Mouse (Mus musculus) erythroblast, embryonic 14.5 days (primary cell): ENCODE results near the gene Afmid. TPM values are rescaled to one million over a fixed set of nuclear protein-coding genes. Genes with fewer than 3 reads are reported as not detected.
"Not testable (repeated sequence)": the region's sequence is repeated elsewhere in the genome, so short reads cannot be mapped to it uniquely, and the experiment has no call there.

Experiments used
- H3K27me3 ChIP-seq: 2 replicates; pipeline ENCODE4 v1.6.1; 2012; ENCODE audit warnings: inconsistent platforms; ENCODE audit not compliant: control insufficient read depth
- H3K36me3 ChIP-seq: 2 replicates; pipeline ENCODE4 v1.6.1; 2012; ENCODE audit warnings: mild to moderate bottlenecking, inconsistent platforms; ENCODE audit not compliant: control insufficient read depth
- H3K4me1 ChIP-seq: 2 replicates; pipeline ENCODE4 v1.6.1; 2012; ENCODE audit warnings: inconsistent platforms; ENCODE audit not compliant: control insufficient read depth
- H3K4me3 ChIP-seq: replicated peaks from 2 replicates; pipeline ENCODE3; 2012; ENCODE audit warnings: moderate library complexity, mild to moderate bottlenecking, inconsistent platforms
- H3K9me3 ChIP-seq: 2 replicates; pipeline ENCODE4 v1.6.1; 2012; ENCODE audit warnings: low read length, inconsistent platforms, mixed read lengths; ENCODE audit not compliant: control insufficient read depth
- GATA1 ChIP-seq: IDR thresholded peaks from 2 replicates; pipeline ENCODE4 v1.6.1; 2012; ENCODE audit warnings: low read length, inconsistent platforms, mixed read lengths
- TAL1 ChIP-seq: IDR thresholded peaks from 3 replicates; pipeline ENCODE4 v1.6.1; 2012; ENCODE audit warnings: low read length, inconsistent platforms, mixed read lengths
- polyA plus RNA-seq: library from polyadenylated mRNA; stranded (reverse); fragments of >175 nt; gene quantifications from 2 replicates; pipeline ENCODE4 v1.2.3, GENCODE M21; 2012

The Afmid gene
- polyA plus RNA-seq, 1 experiment, result 0.41 TPM

GRCm38 (mm10) chr11:117781199-117781821 lies 44.4 kb upstream of the Afmid start:
- Histone ChIP-seq H3K4me1 (peaks cover 83% of the 10 kb centered on the region), H3K9me3 (no peaks in the 10 kb centered on the region), H3K27me3 (no peaks in the 10 kb centered on the region; the same call in 1 of the 2 replicates), H3K4me3 (peak overlapping the region; percentile 79), H3K36me3 (peaks cover 70% of the 10 kb centered on the region)
- no peak for TF ChIP-seq GATA1
- no peak for TF ChIP-seq TAL1

- peaks cover 84% of the 10 kb centered on the region for H3K4me1 ChIP-seq
- TF ChIP-seq TAL1 (no peak), GATA1 (no peak)
- H3K9me3 ChIP-seq, result no peaks in the 10 kb centered on the region
- no peaks in the 10 kb centered on the region; the same call in 1 of the 2 replicates for H3K27me3 ChIP-seq
- peak within 1 kb of the TSS; percentile 79 for H3K4me3 ChIP-seq
- H3K36me3 ChIP-seq, result peaks cover 70% of the 10 kb centered on the region
Observed at GRCm38 (mm10) chr11:117781993-117782704, 43.6 kb upstream of the Afmid start, which contains the start of the genes Tmc8 and Tmc6. Gene Tmc8 (plus strand): TSS chr11:117782076. Gene Tmc6 (minus strand): TSS chr11:117782198.

GRCm38 (mm10) chr11:117782705-117783034 lies 43.1 kb upstream of the Afmid start:
- H3K27me3 ChIP-seq, result no peaks in the 10 kb centered on the region; the same call in 1 of the 2 replicates
- H3K4me3 ChIP-seq, result peak overlapping the region; percentile 79
- TF ChIP-seq TAL1 (no peak), GATA1 (no peak)
- H3K36me3 ChIP-seq, result peaks cover 70% of the 10 kb centered on the region
- H3K9me3 ChIP-seq, result no peaks in the 10 kb centered on the region
- peaks cover 83% of the 10 kb centered on the region for H3K4me1 ChIP-seq

- H3K4me1 ChIP-seq, result peaks cover 78% of the 10 kb centered on the region
- TF ChIP-seq GATA1 (no peak), TAL1 (no peak)
- H3K27me3 ChIP-seq, result no peaks in the 10 kb centered on the region; the same call in 1 of the 2 replicates
- H3K4me3 ChIP-seq, result peak overlapping the region; percentile 79
- peaks cover 70% of the 10 kb centered on the region for H3K36me3 ChIP-seq
- no peaks in the 10 kb centered on the region for H3K9me3 ChIP-seq
Observed at GRCm38 (mm10) chr11:117783089-117783488, 42.6 kb upstream of the Afmid start.

GRCm38 (mm10) chr11:117783683-117784309 lies 41.9 kb upstream of the Afmid start:
- H3K9me3 ChIP-seq, result no peaks in the 10 kb centered on the region
- no peak for TF ChIP-seq TAL1
- no peak for TF ChIP-seq GATA1
- H3K27me3 ChIP-seq, result no peaks in the 10 kb centered on the region; the same call in 1 of the 2 replicates
- peaks cover 76% of the 10 kb centered on the region for H3K4me1 ChIP-seq
- H3K36me3 ChIP-seq, result peaks cover 70% of the 10 kb centered on the region
- peak overlapping the region; percentile 79 for H3K4me3 ChIP-seq

- Histone ChIP-seq H3K27me3 (no peaks in the 10 kb centered on the region; the same call in 1 of the 2 replicates), H3K9me3 (no peaks in the 10 kb centered on the region), H3K4me3 (peak overlapping the region; percentile 34), H3K4me1 (peaks cover 80% of the 10 kb centered on the region), H3K36me3 (peaks cover 82% of the 10 kb centered on the region)
- TF ChIP-seq TAL1 (no peak), GATA1 (no peak)
Observed at GRCm38 (mm10) chr11:117786294-117786693, 39.4 kb upstream of the Afmid start.

- H3K27me3 ChIP-seq, H3K4me3 ChIP-seq, H3K9me3 ChIP-seq: not testable (repeated sequence)
- H3K36me3 ChIP-seq, result peaks cover 97% of the 10 kb centered on the region
- TF ChIP-seq TAL1, result peak; percentile 33; the same call in 1 of the 3 replicates
- H3K4me1 ChIP-seq, result peaks cover 82% of the 10 kb centered on the region
Observed at GRCm38 (mm10) chr11:117788481-117788880, 37.2 kb upstream of the Afmid start.

GRCm38 (mm10) chr11:117790286-117790685 lies 35.4 kb upstream of the Afmid start:
- Histone ChIP-seq H3K4me1 (peaks cover 80% of the 10 kb centered on the region), H3K36me3 (peaks cover 90% of the 10 kb centered on the region), H3K4me3 (peak overlapping the region; percentile 61), H3K27me3 (no peaks in the 10 kb centered on the region), H3K9me3 (no peaks in the 10 kb centered on the region)
- no peak for TF ChIP-seq TAL1
- no peak for TF ChIP-seq GATA1
